Mouse (Mus musculus): ENCODE measurements around the gene Noc3l.

The Noc3l gene

GRCm38 (mm10) chr19:38818766-38819426 lies at the start of gene Noc3l:
TSS of gene Noc3l (minus strand) at chr19:38819237.
- peak; percentile 97 for DNase-seq (ENCODE audit: low spot score in 2 of 2)

- DNase-seq (ENCODE audit: low spot score in 2 of 2) = no peak
Observed at GRCm38 (mm10) chr19:38862523-38862922, 43.5 kb upstream of the Noc3l start.

GRCm38 (mm10) chr19:38858224-38858623 lies 39.2 kb upstream of the Noc3l start:
- no peak for DNase-seq (ENCODE audit: low spot score in 2 of 2)

GRCm38 (mm10) chr19:38846373-38846772 lies 27.3 kb upstream of the Noc3l start:
- no peak for DNase-seq (ENCODE audit: low spot score in 2 of 2)

- DNase-seq (ENCODE audit: low spot score in 2 of 2) = no peak
Observed at GRCm38 (mm10) chr19:38844817-38845216, 25.8 kb upstream of the Noc3l start.

- peak in 1 of 2 experiments; percentile 57 for DNase-seq (ENCODE audit: low spot score in 2 of 2)
Observed at GRCm38 (mm10) chr19:38837171-38837641, 18.2 kb upstream of the Noc3l start.

- peak; percentile 92 to 96 for DNase-seq (ENCODE audit: low spot score in 2 of 2)
Observed at GRCm38 (mm10) chr19:38836438-38837170, 17.6 kb upstream of the Noc3l start, which contains the start of gene Tbc1d12. TSS of gene Tbc1d12 (plus strand) at chr19:38836579.

GRCm38 (mm10) chr19:38836084-38836437 lies 17.0 kb upstream of the Noc3l start:
- no peak for DNase-seq (ENCODE audit: low spot score in 2 of 2)

GRCm38 (mm10) chr19:38833224-38833623 lies 14.2 kb upstream of the Noc3l start:
- DNase-seq (ENCODE audit: low spot score in 2 of 2) = no peak

GRCm38 (mm10) chr19:38820186-38820804 lies 1.3 kb upstream of the Noc3l start:
- DNase-seq (ENCODE audit: low spot score in 2 of 2) = peak; percentile 23 to 39

- no peak for DNase-seq (ENCODE audit: low spot score in 2 of 2)
Observed at GRCm38 (mm10) chr19:38819427-38819802, 378 bp upstream of the Noc3l start.

- DNase-seq (ENCODE audit: low spot score in 2 of 2) = no peak
Observed at GRCm38 (mm10) chr19:38818191-38818590, 846 bp downstream of the Noc3l start.

- no peak for DNase-seq (ENCODE audit: low spot score in 2 of 2)
Observed at GRCm38 (mm10) chr19:38798801-38799200, 20.2 kb downstream of the Noc3l start.

GRCm38 (mm10) chr19:38798291-38798690 lies 20.7 kb downstream of the Noc3l start:
- DNase-seq (ENCODE audit: low spot score in 2 of 2) = no peak

GRCm38 (mm10) chr19:38796546-38796945 lies 22.5 kb downstream of the Noc3l start:
- DNase-seq (ENCODE audit: low spot score in 2 of 2) = no peak

GRCm38 (mm10) chr19:38793563-38794045 lies 25.4 kb downstream of the Noc3l start:
- DNase-seq (ENCODE audit: low spot score in 2 of 2) = no peak

GRCm38 (mm10) chr19:38787756-38788155 lies 31.3 kb downstream of the Noc3l start:
- DNase-seq (ENCODE audit: low spot score in 2 of 2) = no peak

GRCm38 (mm10) chr19:38783542-38783941 lies 35.5 kb downstream of the Noc3l start:
- DNase-seq (ENCODE audit: low spot score in 2 of 2) = no peak

GRCm38 (mm10) chr19:38778805-38779204 lies 40.2 kb downstream of the Noc3l start:
- no peak for DNase-seq (ENCODE audit: low spot score in 2 of 2)

- DNase-seq (ENCODE audit: low spot score in 2 of 2) = peak in 1 of 2 experiments; percentile 30
Observed at GRCm38 (mm10) chr19:38775548-38775947, 43.5 kb downstream of the Noc3l start.

- DNase-seq (ENCODE audit: low spot score in 2 of 2) = no peak
Observed at GRCm38 (mm10) chr19:38766306-38766705, 52.7 kb downstream of the Noc3l start.

- no peak for DNase-seq (ENCODE audit: low spot score in 2 of 2)
Observed at GRCm38 (mm10) chr19:38760441-38760840, 58.6 kb downstream of the Noc3l start.
